Mouse (Mus musculus) ES-E14 (cell line): ENCODE results near the gene Slc2a9. TPM values are rescaled to one million over a fixed set of nuclear protein-coding genes. Genes with fewer than 3 reads are reported as not detected.

Experiments used
- DNase-seq: peaks from one replicate; pipeline ENCODE4 v3.0.0-alpha.2; 2013; ENCODE audit warnings: low read depth, low spot score
- H3K27ac ChIP-seq: 2 replicates; pipeline ENCODE4 v1.5.1; 2012; ENCODE audit warnings: low read depth, mild to moderate bottlenecking, low read length, moderate library complexity, mixed read lengths; ENCODE audit not compliant: poor library complexity, insufficient read depth, severe bottlenecking
- H3K36me3 ChIP-seq: 2 replicates; pipeline ENCODE4 v1.6.1; 2012; ENCODE audit warnings: mild to moderate bottlenecking, low read length, moderate library complexity, mixed read lengths; ENCODE audit not compliant: control insufficient read depth, poor library complexity, insufficient read depth, severe bottlenecking
- H3K4me1 ChIP-seq, 2 experiments: fragments of 150-350 bp in 1 of 2; sonication (generic) in 1 of 2; 2 replicates each; pipeline ENCODE4 v1.6.1; 2012; ENCODE audit warnings: low read length in 2 of 2, mild to moderate bottlenecking in 1 of 2, mixed read lengths in 1 of 2; ENCODE audit not compliant: control insufficient read depth in 2 of 2, insufficient read depth in 2 of 2, poor library complexity in 1 of 2
- H3K4me3 ChIP-seq, 2 experiments: fragments of 150-350 bp in 1 of 2; sonication (generic) in 1 of 2; 2 replicates each; pipeline ENCODE4 v1.5.1; 2012; ENCODE audit warnings: low read length in 2 of 2, low read depth in 1 of 2, mild to moderate bottlenecking in 1 of 2, mixed read lengths in 1 of 2; ENCODE audit not compliant: insufficient read depth in 1 of 2, poor library complexity in 1 of 2, severe bottlenecking in 1 of 2
- H3K9ac ChIP-seq: 2 replicates; pipeline ENCODE4 v1.6.1; 2012; ENCODE audit warnings: low read depth, mild to moderate bottlenecking, low read length, mixed read lengths; ENCODE audit not compliant: poor library complexity, insufficient read depth, severe bottlenecking
- H3K9me3 ChIP-seq: fragments of 150-350 bp; sonication (generic); 2 replicates; pipeline ENCODE4 v1.6.1; 2012; ENCODE audit warnings: low read depth, mild to moderate bottlenecking, low read length; ENCODE audit not compliant: control insufficient read depth, insufficient read depth
- CHD2 ChIP-seq: IDR thresholded peaks from 2 replicates; pipeline ENCODE4 v1.6.1; 2014; ENCODE audit warnings: mild to moderate bottlenecking, low read depth, low read length, inconsistent platforms
- HCFC1 ChIP-seq: IDR thresholded peaks from 2 replicates; pipeline ENCODE4 v1.6.1; 2012; ENCODE audit warnings: low read length, inconsistent platforms, borderline replicate concordance; ENCODE audit not compliant: insufficient read depth
- MAFK ChIP-seq: IDR thresholded peaks from 2 replicates; pipeline ENCODE4 v1.6.1; 2014; ENCODE audit warnings: mild to moderate bottlenecking, low read depth, low read length, inconsistent platforms; ENCODE audit not compliant: insufficient read depth
- ZC3H11A ChIP-seq: IDR thresholded peaks from 2 replicates; pipeline ENCODE4 v1.6.1; 2012; ENCODE audit warnings: low read depth, mild to moderate bottlenecking, inconsistent platforms, low read length, borderline replicate concordance
- ZNF384 ChIP-seq: IDR thresholded peaks from 2 replicates; pipeline ENCODE4 v1.6.1; 2012; ENCODE audit warnings: low read depth, low read length, inconsistent platforms
- in situ Hi-C, 2 experiments: fragments of 600-800 bp; cut with MboI; formaldehyde crosslinking; loops; one replicate each; pipeline ENCODE4 v1.15.1; 2025; ENCODE audit warnings: low sequenced_read_pairs in 2 of 2, inconsistent platforms in 1 of 2; ENCODE audit not compliant: unreplicated experiment in 2 of 2
- total RNA-seq: library from RNA; depleted of rRNA; stranded (reverse); fragments of 300-350 nt; gene quantifications from 2 replicates; pipeline ENCODE4 v1.2.3, GENCODE M21; 2012

The Slc2a9 gene
- total RNA-seq, 1 experiment = 0.71 TPM

DNA sequence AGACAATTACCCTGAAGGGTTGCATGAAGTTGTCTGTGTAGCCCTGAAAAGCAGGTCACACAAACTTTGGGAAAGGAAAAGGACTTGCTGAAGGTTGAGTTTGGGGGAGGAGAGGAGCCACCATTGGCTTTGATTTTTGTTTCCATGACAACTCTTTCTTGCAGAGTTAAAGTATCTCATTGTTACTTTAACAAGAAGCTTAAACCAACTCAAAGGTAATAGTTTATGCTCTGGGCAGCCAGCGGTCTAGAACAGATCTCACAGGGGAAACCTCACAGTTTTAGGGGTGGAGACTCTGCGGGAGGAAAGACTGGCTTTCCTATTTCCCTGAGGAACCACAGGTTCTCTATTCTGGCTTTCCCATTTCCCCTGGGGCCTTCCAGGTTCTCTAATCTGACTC is 114.1 kb downstream of the Slc2a9 start:
- in situ Hi-C loops = no loop called here
- Histone ChIP-seq H3K9me3 (no peaks in the 10 kb centered on the region), H3K4me3 (no peak overlapping the region), H3K36me3 (no peaks in the 10 kb centered on the region), H3K4me1 (no peaks in the 10 kb centered on the region), H3K27ac (no peak overlapping the region), H3K9ac (no peak overlapping the region)
- TF ChIP-seq ZC3H11A (no peak), CHD2 (no peak), HCFC1 (no peak), ZNF384 (no peak), MAFK (no peak)
- DNase-seq = no peak

DNA sequence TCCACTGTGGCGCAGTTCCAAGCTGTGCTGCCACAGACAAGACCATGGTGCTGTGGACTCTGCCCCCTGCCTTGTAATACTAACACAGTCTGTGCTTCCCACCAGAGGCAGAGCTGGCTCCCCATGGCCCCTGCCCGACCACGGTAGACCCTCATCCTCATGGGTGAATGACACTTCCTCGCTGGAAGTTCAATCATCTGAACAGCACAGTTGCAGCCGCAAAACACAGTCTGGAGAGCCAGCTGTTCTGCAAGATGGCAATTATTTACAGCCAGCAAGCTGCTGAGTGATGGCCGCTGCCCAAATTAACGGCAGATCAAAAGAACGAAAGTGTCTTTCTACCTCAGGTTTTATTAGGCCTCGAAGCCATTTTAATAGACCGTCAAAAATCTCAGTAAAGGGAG is 114.5 kb downstream of the Slc2a9 start:
- no peak for DNase-seq
- no peak overlapping the region for H3K4me3 ChIP-seq
- H3K9ac ChIP-seq = no peak overlapping the region
- no peak overlapping the region; the same call in 1 of the 2 replicates for H3K27ac ChIP-seq
- no peaks in the 10 kb centered on the region for H3K9me3 ChIP-seq
- H3K4me1 ChIP-seq = no peaks in the 10 kb centered on the region
- in situ Hi-C loops = no loop called here
- H3K36me3 ChIP-seq = no peaks in the 10 kb centered on the region
- TF ChIP-seq HCFC1 = no peak
- no peak for TF ChIP-seq MAFK
- no peak for TF ChIP-seq CHD2
- no peak for TF ChIP-seq ZC3H11A
- TF ChIP-seq ZNF384 = no peak

DNA sequence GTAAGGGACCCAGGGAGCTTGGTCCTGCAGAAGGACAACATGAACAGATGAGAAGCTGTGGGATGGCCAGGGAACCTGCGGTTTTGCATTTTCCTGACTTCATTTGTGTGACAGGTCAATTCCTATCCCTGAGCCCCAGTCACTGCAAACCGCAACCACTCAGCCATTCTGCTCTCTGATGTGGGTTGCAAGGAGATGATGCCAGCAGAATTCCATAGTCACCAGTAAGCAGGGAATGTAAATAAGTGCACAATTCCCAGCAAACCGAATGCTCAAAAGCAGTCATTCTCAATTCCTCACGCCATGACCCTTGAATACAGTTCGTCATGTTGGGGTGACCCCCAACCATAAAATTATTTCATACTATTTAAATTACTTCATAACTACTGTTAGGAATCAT is 123.0 kb downstream of the Slc2a9 start:
- H3K4me3 ChIP-seq = no peak overlapping the region
- H3K4me1 ChIP-seq = no peaks in the 10 kb centered on the region
- DNase-seq = no peak
- H3K36me3 ChIP-seq = no peaks in the 10 kb centered on the region
- in situ Hi-C loops = no loop called here
- no peaks in the 10 kb centered on the region for H3K9me3 ChIP-seq
- no peak overlapping the region for H3K9ac ChIP-seq
- TF ChIP-seq ZC3H11A = no peak
- no peak for TF ChIP-seq HCFC1
- no peak for TF ChIP-seq MAFK
- no peak for TF ChIP-seq ZNF384
- no peak for TF ChIP-seq CHD2
- H3K27ac ChIP-seq = no peak overlapping the region

DNA sequence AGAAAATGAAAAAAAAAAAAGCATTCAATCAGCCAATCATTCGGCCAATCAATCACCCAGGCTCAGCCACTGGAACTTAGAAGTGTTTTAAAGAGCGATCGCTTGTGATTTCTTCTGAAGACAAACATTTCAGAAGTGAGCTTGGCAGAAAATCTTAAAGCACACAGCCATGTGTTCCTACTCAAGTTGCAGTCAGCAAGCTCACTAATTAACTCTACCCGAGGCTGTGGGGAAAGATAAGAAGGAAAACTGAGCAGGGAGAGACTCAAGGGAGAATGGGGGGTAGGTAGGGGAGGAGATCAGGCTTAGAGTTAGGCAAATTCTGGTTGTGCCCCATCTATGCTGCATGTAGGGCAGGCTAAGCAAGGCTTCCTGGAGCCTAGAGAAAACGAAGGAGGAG is 130.6 kb downstream of the Slc2a9 start:
- TF ChIP-seq ZC3H11A (no peak), MAFK (no peak), CHD2 (no peak), HCFC1 (no peak), ZNF384 (no peak)
- H3K9me3 ChIP-seq = no peaks in the 10 kb centered on the region
- DNase-seq = no peak

DNA sequence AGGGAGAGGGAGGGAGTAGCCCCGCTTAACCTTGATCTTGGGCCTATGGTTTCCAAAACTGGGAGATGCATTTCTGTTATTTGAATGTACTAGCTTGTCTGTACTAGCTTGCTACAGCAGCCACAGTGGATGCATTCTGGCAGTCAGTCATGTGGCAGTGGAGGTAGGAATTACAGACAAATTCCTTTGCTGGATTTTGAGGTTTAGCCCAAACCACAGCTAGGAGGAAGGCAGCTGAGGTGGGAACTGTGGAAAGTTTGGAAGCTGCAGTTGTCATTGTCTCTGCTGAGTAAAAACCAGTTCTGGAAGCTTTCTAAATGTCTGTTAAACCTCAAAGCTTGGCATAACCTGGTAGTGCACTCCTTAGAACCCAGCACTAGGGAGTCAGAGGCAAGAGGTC is 131.6 kb downstream of the Slc2a9 start:
- no peak for TF ChIP-seq MAFK
- TF ChIP-seq HCFC1 = no peak
- Histone ChIP-seq H3K4me3 (no peak overlapping the region), H3K9me3 (no peaks in the 10 kb centered on the region), H3K36me3 (no peaks in the 10 kb centered on the region), H3K4me1 (peaks cover 0 to 9% of the 10 kb centered on the region in 2 experiments; a peak in 2 of 4 replicates), H3K9ac (no peak overlapping the region), H3K27ac (no peak overlapping the region)
- in situ Hi-C loops = no loop called here
- no peak for DNase-seq

More for the DNA sequence above, 130.6 kb downstream of the Slc2a9 start:
- no peak overlapping the region for H3K27ac ChIP-seq
- no peaks in the 10 kb centered on the region for H3K36me3 ChIP-seq
- no peaks in the 10 kb centered on the region for H3K4me1 ChIP-seq
- no peak overlapping the region for H3K4me3 ChIP-seq
- in situ Hi-C loops = no loop called here
- H3K9ac ChIP-seq = no peak overlapping the region
